Mouse (Mus musculus): ENCODE results near the gene Pkdrej.
"Not testable (repeated sequence)": the region's sequence is repeated elsewhere in the genome, so short reads cannot be mapped to it uniquely, and the experiment has no call there.

Gene Pkdrej

DNA sequence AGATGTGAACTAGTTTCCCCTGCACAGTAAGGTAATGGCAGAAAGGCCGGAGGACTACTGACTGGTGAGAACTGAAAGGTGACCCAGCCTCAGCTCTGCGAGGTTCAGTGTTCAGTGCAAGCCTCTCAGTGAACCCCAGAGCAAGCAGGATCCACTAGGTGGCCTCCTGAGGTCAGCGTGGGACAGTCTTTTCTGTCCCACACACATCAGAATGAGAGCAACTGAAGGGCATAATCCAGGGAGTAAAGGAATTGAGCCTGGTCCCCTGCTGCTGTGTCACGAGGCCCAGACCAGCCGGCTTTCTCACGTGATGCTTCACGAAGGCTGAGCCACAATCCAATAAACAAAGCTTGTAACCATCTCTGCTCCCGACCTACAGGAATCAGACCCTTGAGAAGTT, 13.1 kb downstream of the Pkdrej start:
- DNase-seq: no peak

- no peak for DNase-seq
Measured at GRCm38 (mm10) chr15:85808031-85808430, 13.5 kb downstream of the Pkdrej start.

DNA sequence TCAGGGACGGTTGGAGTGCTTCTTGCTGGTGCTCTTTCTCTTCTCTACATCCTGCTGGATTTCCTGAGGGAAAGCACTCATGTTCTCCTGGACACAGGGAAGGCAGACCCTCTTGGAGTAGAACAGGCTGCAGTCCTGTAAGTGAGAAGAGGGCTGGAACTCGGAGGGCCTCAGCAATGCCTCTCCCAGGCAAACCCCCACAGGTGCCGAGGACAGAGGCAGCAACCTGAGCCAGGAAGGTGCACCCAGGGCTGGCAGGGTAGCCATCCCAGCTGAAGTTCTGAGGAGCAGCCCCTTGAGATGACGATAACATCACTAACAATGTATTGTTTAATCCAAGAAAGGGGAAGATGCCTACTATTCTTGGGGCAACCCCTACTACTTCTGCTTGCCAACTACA, 14.1 kb downstream of the Pkdrej start:
- DNase-seq: no peak

- DNase-seq: no peak
Measured at GRCm38 (mm10) chr15:85806886-85807285, 14.6 kb downstream of the Pkdrej start.

DNA sequence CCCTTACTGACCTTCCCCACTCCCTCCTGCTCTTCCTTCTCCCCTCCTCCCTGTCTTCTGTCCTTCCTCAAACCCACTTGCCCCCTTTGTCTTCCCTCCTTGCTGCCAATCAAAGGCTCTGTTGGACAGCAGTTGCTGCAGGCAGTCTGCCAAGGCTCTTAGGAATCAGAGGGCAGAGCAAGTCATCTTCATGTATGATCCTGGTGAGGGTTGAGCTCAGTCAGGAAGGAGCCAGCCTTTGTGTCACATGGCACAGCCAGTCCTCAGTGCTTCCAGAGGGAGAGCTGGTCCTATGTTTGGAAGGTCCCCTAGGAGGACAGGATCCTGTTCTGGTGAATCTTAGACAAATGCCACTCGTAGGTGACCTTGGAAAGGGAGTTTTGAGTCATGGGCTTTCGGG, 18.6 kb downstream of the Pkdrej start:
- no peak for DNase-seq

- no peak for DNase-seq
Measured at GRCm38 (mm10) chr15:85798676-85799075, 22.9 kb downstream of the Pkdrej start.

GRCm38 (mm10) chr15:85795516-85795915, 26.0 kb downstream of the Pkdrej start:
- DNase-seq: no peak

DNA sequence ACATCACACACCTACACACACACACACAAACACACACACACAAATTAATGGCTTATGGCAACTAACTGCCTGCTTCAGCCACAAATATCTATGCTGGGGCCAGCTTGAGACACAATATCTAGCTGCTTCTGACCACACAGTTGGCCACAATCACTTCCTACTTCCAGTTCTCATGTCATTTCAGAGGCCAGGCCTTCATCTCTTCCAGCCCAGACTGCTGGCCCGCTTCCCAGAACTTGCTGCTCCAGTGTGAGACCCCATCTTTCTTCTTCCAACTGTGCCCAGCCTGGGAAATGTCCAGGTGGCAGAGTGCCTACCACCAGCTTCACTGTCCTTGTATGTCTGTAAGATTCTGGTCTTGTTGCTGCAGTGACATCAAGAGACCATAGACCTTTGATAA, 28.7 kb downstream of the Pkdrej start:
- peak; percentile 19 for DNase-seq

DNA sequence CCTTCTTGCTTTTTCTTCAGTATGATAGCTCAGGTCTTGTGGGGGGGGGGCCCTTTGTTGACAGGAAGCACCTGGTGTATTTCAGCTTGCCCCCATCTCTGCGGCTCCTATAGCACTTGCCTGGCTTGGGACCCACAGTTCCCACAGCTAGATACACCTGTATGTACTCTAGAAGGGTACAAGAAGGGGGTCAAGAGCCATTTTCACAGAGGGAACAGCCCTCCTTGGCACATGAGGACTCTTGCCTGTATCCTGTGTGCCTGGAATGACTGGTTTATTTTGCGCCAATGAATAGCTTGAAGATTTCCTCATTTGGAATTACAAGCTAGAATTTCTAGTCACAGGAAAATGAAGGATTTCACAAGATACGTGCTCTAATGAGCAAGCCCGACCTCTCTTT, 30.1 kb downstream of the Pkdrej start:
- no peak for DNase-seq

DNA sequence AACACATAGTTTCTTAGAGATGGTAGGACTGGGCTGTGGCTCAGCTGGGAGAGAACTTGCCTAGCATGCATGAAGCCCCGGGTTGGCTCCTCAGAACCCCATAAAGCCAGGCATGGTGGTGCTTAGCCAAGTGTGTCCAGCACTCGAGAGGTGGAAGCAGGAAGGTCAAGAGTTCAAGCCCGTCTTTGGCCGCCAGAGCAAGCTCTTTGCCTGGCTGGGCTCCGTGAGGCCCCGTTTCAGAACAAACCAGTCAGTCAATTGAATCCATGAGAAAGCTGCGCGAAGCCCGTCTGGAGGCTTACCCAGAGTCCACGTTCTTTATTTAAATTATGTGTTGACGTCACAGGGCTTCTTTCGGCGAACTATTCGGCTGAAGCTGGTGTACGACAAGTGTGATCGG, 32.9 kb downstream of the Pkdrej start:
- DNase-seq: no peak

GRCm38 (mm10) chr15:85788051-85788450, 33.5 kb downstream of the Pkdrej start:
- DNase-seq: no peak

DNA sequence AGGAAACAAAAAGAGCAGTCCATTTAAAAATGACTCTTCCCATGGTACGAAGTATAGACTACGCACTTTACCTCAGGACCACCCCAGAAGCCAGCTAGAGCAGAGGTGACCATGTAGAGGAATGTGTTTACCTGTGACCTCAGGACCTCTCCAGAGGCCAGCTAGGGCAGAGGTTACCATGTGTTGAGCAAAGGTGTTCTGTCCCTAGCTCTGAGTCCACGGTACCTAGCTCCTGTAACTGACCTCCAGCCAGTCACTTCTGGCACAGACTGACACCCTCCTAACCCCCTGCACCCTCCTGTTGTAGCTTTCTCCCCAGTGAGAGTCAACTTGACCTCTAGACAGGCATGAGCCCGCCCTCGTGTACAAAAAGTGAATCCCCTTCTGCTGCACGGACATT, 34.1 kb downstream of the Pkdrej start:
- no peak for DNase-seq

GRCm38 (mm10) chr15:85786711-85787110, 34.8 kb downstream of the Pkdrej start:
- no peak for DNase-seq

DNA sequence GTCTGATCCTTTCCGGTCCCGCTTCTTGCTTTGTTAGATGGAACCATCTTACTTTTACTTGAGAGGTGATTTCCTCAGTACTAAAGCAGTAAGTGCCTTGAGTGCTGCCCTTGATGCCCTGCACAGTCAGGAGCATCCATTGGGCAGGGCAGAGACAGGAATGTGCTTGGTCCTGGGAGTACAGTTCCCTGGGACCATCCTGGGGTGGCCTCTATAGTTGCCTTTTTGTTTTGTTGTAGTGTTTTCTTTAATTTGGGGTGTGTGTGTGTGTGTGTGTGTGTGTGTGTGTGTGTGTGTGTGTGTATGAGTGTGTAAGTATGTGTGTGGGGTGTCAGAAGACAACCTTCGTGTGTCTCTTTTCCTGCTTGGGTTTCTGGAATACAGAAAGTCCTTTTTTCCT, 37.2 kb downstream of the Pkdrej start:
- no peak for DNase-seq

DNA sequence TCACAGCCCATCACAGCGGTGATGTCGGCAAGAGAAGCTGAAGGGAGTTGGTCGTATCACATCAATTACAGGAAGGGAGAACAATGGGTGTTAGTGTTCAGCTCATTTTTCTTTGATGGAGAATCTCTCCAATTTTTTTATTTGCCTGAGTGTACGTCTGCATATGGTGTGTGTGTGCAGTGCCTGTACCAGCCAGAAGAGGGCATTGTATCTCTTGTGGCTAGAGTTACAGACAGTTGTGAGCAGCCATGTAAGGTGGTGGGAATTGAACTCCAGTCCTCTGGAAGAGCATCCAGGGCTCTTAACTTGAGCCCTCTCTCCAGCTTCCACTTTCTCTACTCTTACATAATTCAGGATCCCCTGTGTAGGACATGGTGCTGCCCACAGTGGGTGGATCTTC, 38.4 kb downstream of the Pkdrej start:
- DNase-seq: no peak

DNA sequence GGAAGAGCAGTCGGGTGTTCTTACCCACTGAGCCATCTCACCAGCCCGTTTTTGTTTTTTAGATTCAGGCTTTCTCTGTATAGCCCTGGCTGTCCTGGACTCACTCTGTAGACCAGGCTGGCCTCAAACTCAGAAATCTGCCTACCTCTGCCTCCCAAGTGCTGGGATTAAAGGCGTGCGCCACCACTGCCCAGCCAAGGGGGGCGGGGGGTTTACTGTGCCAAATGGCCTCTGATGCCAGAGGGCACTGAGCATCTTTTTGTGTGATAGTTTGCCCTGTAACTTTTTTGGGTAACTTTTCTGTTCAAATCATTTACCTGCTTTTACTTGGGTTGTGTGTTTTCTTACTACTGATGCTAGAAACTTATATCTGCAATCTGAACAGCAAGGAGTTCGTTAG, 42.6 kb downstream of the Pkdrej start:
- DNase-seq: not testable (repeated sequence)

- no peak for DNase-seq
Measured at GRCm38 (mm10) chr15:85776771-85777170, 44.8 kb downstream of the Pkdrej start.

DNA sequence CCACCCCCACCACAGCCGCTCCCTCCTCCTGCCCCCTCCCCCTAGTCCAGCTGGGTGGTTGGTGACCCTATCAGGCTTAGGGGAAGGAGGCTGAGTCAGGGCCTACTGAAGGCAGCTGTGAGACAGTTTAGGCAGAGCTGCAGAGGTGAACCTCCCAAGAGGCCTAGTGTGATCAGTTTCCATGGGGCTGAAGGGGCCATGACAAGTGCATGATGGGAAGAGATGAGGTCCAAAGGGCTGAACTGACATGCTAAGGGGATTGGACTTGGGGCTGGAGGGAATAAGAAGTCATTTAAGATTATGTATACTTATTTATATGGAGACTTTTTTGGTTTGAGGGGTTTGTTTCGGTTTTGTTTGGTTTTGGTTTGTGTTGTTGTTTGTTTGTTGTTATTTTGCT, 45.3 kb downstream of the Pkdrej start:
- DNase-seq: no peak

- DNase-seq: no peak
Measured at GRCm38 (mm10) chr15:85775001-85775400, 46.5 kb downstream of the Pkdrej start.

GRCm38 (mm10) chr15:85774419-85774818, 47.1 kb downstream of the Pkdrej start:
- DNase-seq: no peak

- DNase-seq: no peak
Measured at GRCm38 (mm10) chr15:85772146-85772740, 49.3 kb downstream of the Pkdrej start.

- DNase-seq: no peak
Measured at GRCm38 (mm10) chr15:85771306-85772121, 50.0 kb downstream of the Pkdrej start.

DNA sequence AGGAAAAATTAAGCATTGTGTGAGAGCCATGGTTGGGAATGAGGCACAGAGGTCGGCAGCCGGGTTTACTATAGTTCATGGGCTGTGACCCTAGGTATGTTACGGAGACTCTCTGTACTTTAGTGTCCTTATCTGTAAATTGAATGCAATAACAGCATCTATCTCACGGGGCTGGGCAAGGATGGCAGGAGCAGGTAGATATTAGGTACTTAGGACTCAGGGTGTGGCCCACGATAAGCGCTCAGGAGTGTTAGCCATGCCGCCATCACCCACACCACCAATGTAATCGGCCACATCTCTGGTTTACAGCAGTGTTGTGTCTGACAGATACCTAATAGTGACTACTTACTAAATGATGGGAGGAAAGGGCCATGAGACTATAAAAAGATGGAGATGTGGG, 52.5 kb downstream of the Pkdrej start:
- DNase-seq: no peak

- no peak for DNase-seq
Measured at GRCm38 (mm10) chr15:85766677-85767076, 54.9 kb downstream of the Pkdrej start.

DNA sequence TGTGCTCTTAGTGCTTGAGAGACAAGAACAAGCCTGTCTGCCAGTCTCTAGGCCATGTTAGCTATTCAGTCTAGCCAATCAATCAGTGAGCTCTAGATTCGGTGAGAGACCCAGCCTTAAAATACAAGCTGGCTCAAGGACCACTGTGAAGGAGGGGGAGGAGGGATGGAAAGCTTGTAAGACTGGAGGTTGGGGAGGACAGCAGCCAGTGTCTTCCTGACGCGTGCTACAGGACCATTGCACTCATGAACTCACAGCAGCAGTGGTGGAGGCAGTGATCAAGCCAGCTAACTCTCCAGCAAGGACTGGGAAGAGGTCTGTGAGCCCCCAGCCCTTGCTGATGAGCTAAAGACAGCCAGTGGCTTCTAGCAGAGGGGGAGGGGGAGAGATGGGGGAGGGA, 56.5 kb downstream of the Pkdrej start:
- DNase-seq: no peak
